In genomic region chr2:54366963-54367362, GRCm38 (mm10) we compare ENCODE assay signal across 21 mouse cellular contexts.
A peak's percentile ranks its signal among the peaks of the same experiment; 100 is the strongest.
DNase-seq lines count a peak whose midpoint lies in the region; ATAC-seq lines count a peak whose summit lies in the region.
"Had no signal": no experiment of that assay in that cellular context is flagged by ENCODE, and none has a peak within 500 bp of the region (broad histone marks: within the 10 kb centered on the region; RNA-seq: fewer than 3 reads in every experiment).

No protein-coding gene starts in this region.

- no peak overlapping the region for H3K9ac ChIP-seq in kidney, embryonic 15.5 days
- H3K9ac ChIP-seq in midbrain, embryonic 16.5 days (ENCODE audit: low read depth, low read length) = no peak overlapping the region
- no peak overlapping the region for H3K9ac ChIP-seq in midbrain, embryonic 14.5 days (replicated peaks; ENCODE audit: low read length)
- H3K9ac ChIP-seq: embryonic facial prominence, embryonic 13.5 days; forebrain, embryonic 15.5 days; heart, embryonic 12.5 days; hindbrain, embryonic 15.5 days had no signal

- H3K4me3 ChIP-seq in kidney, embryonic 15.5 days (replicated peaks) = no peak overlapping the region
- H3K4me3 ChIP-seq in midbrain, embryonic 16.5 days (ENCODE audit: low read depth, low read length) = no peak overlapping the region
- H3K4me3 ChIP-seq in midbrain, embryonic 14.5 days (replicated peaks; ENCODE audit: low read depth, low read length) = no peak overlapping the region
- H3K4me3 ChIP-seq: embryonic facial prominence, embryonic 13.5 days; forebrain, embryonic 15.5 days; heart, embryonic 12.5 days; hindbrain, embryonic 10.5 days; hindbrain, embryonic 15.5 days had no signal

- H3K36me3 ChIP-seq in kidney, embryonic 15.5 days = no peaks in the 10 kb centered on the region
- H3K36me3 ChIP-seq in midbrain, embryonic 16.5 days (ENCODE audit: control insufficient read depth, insufficient read depth, low read length) = no peaks in the 10 kb centered on the region
- H3K36me3 ChIP-seq in midbrain, embryonic 14.5 days (ENCODE audit: control insufficient read depth, insufficient read depth, low read length) = no peaks in the 10 kb centered on the region
- H3K36me3 ChIP-seq: embryonic facial prominence, embryonic 13.5 days; forebrain, embryonic 15.5 days; heart, embryonic 12.5 days; hindbrain, embryonic 10.5 days; hindbrain, embryonic 15.5 days had no signal

- H3K4me2 ChIP-seq in kidney, embryonic 15.5 days = no peak overlapping the region
- H3K4me2 ChIP-seq in midbrain, embryonic 16.5 days (ENCODE audit: low read length) = no peak overlapping the region
- no peak overlapping the region for H3K4me2 ChIP-seq in midbrain, embryonic 14.5 days (ENCODE audit: low read length)
- H3K4me2 ChIP-seq: embryonic facial prominence, embryonic 13.5 days; forebrain, embryonic 15.5 days; heart, embryonic 12.5 days; hindbrain, embryonic 15.5 days had no signal

- WGBS in kidney, embryonic 15.5 days = 21% methylated on average over 3 of the region's 3 CpGs
- WGBS in midbrain, embryonic 16.5 days = 63% methylated on average over 3 of the region's 3 CpGs
- WGBS in midbrain, embryonic 14.5 days = 62% methylated on average over 3 of the region's 3 CpGs

- H3K9me3 ChIP-seq in kidney, embryonic 15.5 days (replicated peaks) = no peaks in the 10 kb centered on the region
- no peaks in the 10 kb centered on the region for H3K9me3 ChIP-seq in midbrain, embryonic 16.5 days (replicated peaks; ENCODE audit: control insufficient read depth, low read length, poor library complexity, severe bottlenecking)
- H3K9me3 ChIP-seq in midbrain, embryonic 14.5 days (ENCODE audit: control insufficient read depth, low read length) = no peaks in the 10 kb centered on the region
- H3K9me3 ChIP-seq: embryonic facial prominence, embryonic 13.5 days; forebrain, embryonic 15.5 days; heart, embryonic 12.5 days; hindbrain, embryonic 10.5 days; hindbrain, embryonic 15.5 days had no signal

- H3K27me3 ChIP-seq in kidney, embryonic 15.5 days = no peaks in the 10 kb centered on the region
- no peaks in the 10 kb centered on the region for H3K27me3 ChIP-seq in midbrain, embryonic 16.5 days (ENCODE audit: control insufficient read depth, insufficient read depth, low read depth, low read length)
- no peaks in the 10 kb centered on the region for H3K27me3 ChIP-seq in midbrain, embryonic 14.5 days (ENCODE audit: control insufficient read depth, insufficient read depth, low read length)
- H3K27me3 ChIP-seq: embryonic facial prominence, embryonic 13.5 days; forebrain, embryonic 15.5 days; heart, embryonic 12.5 days; hindbrain, embryonic 15.5 days had no signal

- 0 out of 2 replicates have a peak, but pooled peaks have one; percentile 40 for ATAC-seq in kidney, embryonic 15.5 days (replicated peaks; ENCODE audit: low FRiP score)
- ATAC-seq in midbrain, embryonic 16.5 days = peak; percentile 36; the same call in 1 of the 2 replicates
- ATAC-seq in midbrain, embryonic 14.5 days (ENCODE audit: low FRiP score, low TSS enrichment) = no peak
- ATAC-seq: CD4-positive, CD25-positive, alpha-beta regulatory T cell, adult 4 months; forebrain, embryonic 15.5 days; intestine, embryonic 16.5 days had no signal

- H3K27ac ChIP-seq in kidney, embryonic 15.5 days = no peak overlapping the region
- no peak overlapping the region for H3K27ac ChIP-seq in midbrain, embryonic 16.5 days (ENCODE audit: low read length)
- H3K27ac ChIP-seq in midbrain, embryonic 14.5 days (replicated peaks; ENCODE audit: low read depth, low read length) = no peak overlapping the region
- H3K27ac ChIP-seq: embryonic facial prominence, embryonic 13.5 days; forebrain, embryonic 15.5 days; hindbrain, embryonic 10.5 days; hindbrain, embryonic 15.5 days had no signal

- DNase-seq in embryo, embryonic 11 days = peak; percentile 0
- no peak for DNase-seq in embryo, embryonic 9.5 days (ENCODE audit: extremely low spot score)
- no peak for DNase-seq in kidney, adult 9 months
- no peak for DNase-seq in midbrain, embryonic 14.5 days
- peak; percentile 30 for DNase-seq in ZHBTc4 (ENCODE audit: low read depth, low spot score)
- no peak for DNase-seq in adrenal gland, postnatal 10 days
- DNase-seq: adrenal gland, postnatal 25 days; B cell, adult 2 months; cerebellum, adult 11 months; cerebellum, adult 8-10 months; cerebellum, postnatal 14 days; gastrocnemius, postnatal 14 days had no signal

- no peaks in the 10 kb centered on the region for H3K4me1 ChIP-seq in kidney, embryonic 15.5 days
- no peaks in the 10 kb centered on the region for H3K4me1 ChIP-seq in midbrain, embryonic 16.5 days (ENCODE audit: control insufficient read depth, insufficient read depth, low read length)
- no peaks in the 10 kb centered on the region for H3K4me1 ChIP-seq in midbrain, embryonic 14.5 days (ENCODE audit: control insufficient read depth, insufficient read depth, low read length)
- H3K4me1 ChIP-seq: embryonic facial prominence, embryonic 13.5 days; heart, embryonic 12.5 days; hindbrain, embryonic 10.5 days; hindbrain, embryonic 15.5 days had no signal

Comparison
In these comparisons a context has a peak if more than half of its experiments do, and no peak if none do; other contexts are left out.
1. DNase-seq: peak in embryo, embryonic 11 days (single experiment) and ZHBTc4 (single experiment); none in embryo, embryonic 9.5 days (single experiment), kidney, adult 9 months (single experiment), midbrain, embryonic 14.5 days (single experiment) and adrenal gland, postnatal 10 days (single experiment).